ENCODE assay signal across 8 mouse cellular contexts in genomic region chr4:129250759-129251481, GRCm38 (mm10). TPM values are rescaled to one million over a fixed set of nuclear protein-coding genes. Genes with fewer than 3 reads are reported as not detected.
DNase-seq lines count a peak whose midpoint lies in the region; ATAC-seq lines count a peak whose summit lies in the region.

No protein-coding gene starts in this region.

- WGBS in heart, embryonic 11.5 days (ENCODE audit: insufficient replicate concordance) = 17% methylated on average over 15 of the region's 15 CpGs
- WGBS in forebrain, embryonic 14.5 days = 16% methylated on average over 15 of the region's 15 CpGs
- 25% methylated on average over 15 of the region's 15 CpGs for WGBS in kidney, embryonic 15.5 days

- no peak for DNase-seq in heart, postnatal 25 days (ENCODE audit: low spot score)
- no peak for DNase-seq in forebrain, embryonic 14.5 days (ENCODE audit: low spot score)
- peak; percentile 70 for DNase-seq in lung, postnatal 25 days (ENCODE audit: low spot score)
- no peak for DNase-seq in layer of hippocampus, adult 9-10 months (ENCODE audit: low spot score)
- DNase-seq in spleen, postnatal 4 days (ENCODE audit: low spot score in 2 of 2) = no peak

- H3K4me1 ChIP-seq in heart, embryonic 11.5 days (ENCODE audit: control insufficient read depth, insufficient read depth, low read length) = peaks cover 17% of the 10 kb centered on the region
- H3K4me1 ChIP-seq in forebrain, embryonic 14.5 days (ENCODE audit: control insufficient read depth, insufficient read depth, low read length) = peaks cover 6% of the 10 kb centered on the region; the same call in 1 of the 2 replicates
- H3K4me1 ChIP-seq in kidney, embryonic 15.5 days = peaks cover 47% of the 10 kb centered on the region

- peaks cover 67% of the 10 kb centered on the region for H3K27me3 ChIP-seq in heart, embryonic 11.5 days (ENCODE audit: control insufficient read depth, insufficient read depth, low read length)
- peaks cover 40% of the 10 kb centered on the region for H3K27me3 ChIP-seq in forebrain, embryonic 14.5 days (replicated peaks; ENCODE audit: control insufficient read depth, insufficient read depth, low read length)
- H3K27me3 ChIP-seq in kidney, embryonic 15.5 days = peaks cover 35% of the 10 kb centered on the region

- 0 out of 2 replicates have a peak overlapping the region, but pooled peaks have one; percentile 10 for H3K9ac ChIP-seq in heart, embryonic 11.5 days (ENCODE audit: low read depth, low read length)
- no peak overlapping the region for H3K9ac ChIP-seq in forebrain, embryonic 14.5 days (ENCODE audit: low read length)
- H3K9ac ChIP-seq in kidney, embryonic 15.5 days = peak overlapping the region; percentile 7; the same call in 1 of the 2 replicates

- H3K4me2 ChIP-seq in heart, embryonic 11.5 days = peak overlapping the region; percentile 49
- H3K4me2 ChIP-seq in forebrain, embryonic 14.5 days (ENCODE audit: low read length) = peak overlapping the region; percentile 20; the same call in 1 of the 2 replicates
- H3K4me2 ChIP-seq in kidney, embryonic 15.5 days = peak overlapping the region; percentile 52

- H3K9me3 ChIP-seq in heart, embryonic 11.5 days (replicated peaks; ENCODE audit: control insufficient read depth, low read length) = no peaks in the 10 kb centered on the region
- no peaks in the 10 kb centered on the region for H3K9me3 ChIP-seq in forebrain, embryonic 14.5 days (replicated peaks; ENCODE audit: control insufficient read depth, low read length)
- no peaks in the 10 kb centered on the region for H3K9me3 ChIP-seq in kidney, embryonic 15.5 days (replicated peaks)

- no peaks in the 10 kb centered on the region for H3K36me3 ChIP-seq in heart, embryonic 11.5 days (ENCODE audit: control insufficient read depth, insufficient read depth, low read length)
- no peaks in the 10 kb centered on the region for H3K36me3 ChIP-seq in forebrain, embryonic 14.5 days (ENCODE audit: control insufficient read depth, insufficient read depth, low read length)
- no peaks in the 10 kb centered on the region for H3K36me3 ChIP-seq in kidney, embryonic 15.5 days

- ATAC-seq in heart, embryonic 11.5 days (replicated peaks; ENCODE audit: insufficient number of reproducible peaks, low FRiP score, low TSS enrichment) = no peak
- ATAC-seq in forebrain, embryonic 14.5 days = no peak
- ATAC-seq in kidney, embryonic 15.5 days (replicated peaks; ENCODE audit: low FRiP score) = peak; percentile 59
- no peak for ATAC-seq in frontal cortex, adult (ENCODE audit: low TSS enrichment)

- intact Hi-C loops in heart, postnatal 25 days (cut with DNase I) = no loop called here

- H3K4me3 ChIP-seq in heart, embryonic 11.5 days (ENCODE audit: low read depth, low read length) = peak overlapping the region; percentile 6; the same call in 1 of the 2 replicates
- no peak overlapping the region for H3K4me3 ChIP-seq in forebrain, embryonic 14.5 days (ENCODE audit: low read depth, low read length)
- H3K4me3 ChIP-seq in kidney, embryonic 15.5 days (replicated peaks) = peak overlapping the region; percentile 19

- no peak overlapping the region for H3K27ac ChIP-seq in heart, embryonic 11.5 days (ENCODE audit: low read depth, low read length)
- H3K27ac ChIP-seq in forebrain, embryonic 14.5 days (ENCODE audit: low read depth, low read length) = no peak overlapping the region
- peak overlapping the region; percentile 87 for H3K27ac ChIP-seq in kidney, embryonic 15.5 days

RNA-seq across cellular contexts. Expression of gene C77080, which starts 10.3 kb away (rescaled TPM):
- 0.76 and 1.5 TPM in 2 replicates for polyA plus RNA-seq in heart, embryonic 11.5 days (2014; fragmentation: Nextera tagmentation; extraction: Ambion mirVana)
- 1 to 10 TPM; 3.3 to 6.1 TPM for total RNA-seq in heart, postnatal 25 days (2021)
- 3.6 and 4.2 TPM in 2 replicates for polyA plus RNA-seq in forebrain, embryonic 14.5 days (2014; fragmentation: Nextera tagmentation; extraction: Ambion mirVana)
- polyA plus RNA-seq in kidney, embryonic 15.5 days (2015; fragmentation: Nextera tagmentation; extraction: Ambion mirVana) = 8.3 and 9.1 TPM in 2 replicates

RNA-seq across cellular contexts. Expression of gene Sync, which starts 36.5 kb away (rescaled TPM):
- 0.56 and 1.2 TPM in 2 replicates for polyA plus RNA-seq in heart, embryonic 11.5 days (2014; fragmentation: Nextera tagmentation; extraction: Ambion mirVana)
- 10 to 100 TPM; 15.5 to 16.3 TPM for total RNA-seq in heart, postnatal 25 days (2021)
- 0.14 and 0.24 TPM in 2 replicates for polyA plus RNA-seq in forebrain, embryonic 14.5 days (2014; fragmentation: Nextera tagmentation; extraction: Ambion mirVana)
- polyA plus RNA-seq in kidney, embryonic 15.5 days (2015; fragmentation: Nextera tagmentation; extraction: Ambion mirVana) = 1.1 and 1.6 TPM in 2 replicates
